Mouse (Mus musculus) heart, postnatal 10 days (tissue): ENCODE results near the gene Rwdd4a. TPM values are rescaled to one million over a fixed set of nuclear protein-coding genes. Genes with fewer than 3 reads are reported as not detected.

Experiments
- DNase-seq, 2 experiments: peaks; one replicate each; pipeline ENCODE4 v3.0.0; 2021
- intact Hi-C: fragments of 180-260 bp; cut with DNase I; formaldehyde crosslinking; loops from one replicate; pipeline ENCODE4 v1.15.1; 2025
- microRNA-seq, 2 experiments: library from miRNA; unstranded; fragments of <30 nt; microRNA quantifications; one replicate each; pipeline ENCODE4 v1.2.0; 2022
- total RNA-seq, 2 experiments: library from RNA; stranded (reverse); gene quantifications; 2 replicates each; pipeline ENCODE4 v1.2.3; 2021

Gene Rwdd4a
- total RNA-seq, 2 experiments from 2014 or later = 48.0 to 52.0 TPM

DNA sequence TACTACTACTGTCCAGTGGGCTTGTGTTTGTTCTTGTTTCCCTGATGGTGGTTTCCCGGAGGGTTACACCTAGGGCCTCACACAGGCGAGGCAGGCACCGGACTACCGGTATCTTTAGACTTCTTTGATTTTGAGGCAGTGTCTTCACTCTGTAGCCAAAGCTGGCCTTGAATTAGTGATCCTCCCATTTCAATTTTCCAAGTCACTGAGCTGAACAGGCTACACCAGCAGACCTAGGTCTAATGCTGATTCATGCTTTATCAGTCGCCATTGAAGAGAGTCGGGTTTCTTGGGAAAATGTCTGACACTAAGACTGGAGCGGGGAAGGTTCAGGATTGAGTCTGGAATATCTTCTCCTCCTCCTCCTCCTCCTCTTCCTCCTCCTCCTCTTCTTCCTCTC lies 40.0 kb downstream of the Rwdd4a start:
- intact Hi-C loops = no loop called here
- no peak for DNase-seq

DNA sequence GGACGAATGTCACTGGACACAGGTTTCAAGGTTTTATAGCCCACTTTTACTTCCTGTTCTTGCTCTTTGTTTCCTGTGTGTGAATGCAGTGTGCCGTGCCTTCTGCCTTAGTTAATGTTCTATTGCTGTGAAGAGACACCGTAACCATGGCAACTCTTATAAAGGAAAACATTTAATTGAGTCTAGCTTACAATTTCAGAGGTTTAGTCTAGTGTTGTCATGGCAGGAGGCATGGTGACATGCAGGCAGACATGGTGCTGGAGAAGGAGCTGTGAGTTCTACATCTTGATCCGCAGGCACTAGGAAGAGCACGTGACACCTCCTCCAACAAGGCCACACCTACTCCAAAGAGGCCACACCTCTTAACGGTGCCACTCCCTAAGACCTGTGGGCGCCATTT lies 48.0 kb downstream of the Rwdd4a start:
- intact Hi-C loops = no loop called here
- DNase-seq = no peak

DNA sequence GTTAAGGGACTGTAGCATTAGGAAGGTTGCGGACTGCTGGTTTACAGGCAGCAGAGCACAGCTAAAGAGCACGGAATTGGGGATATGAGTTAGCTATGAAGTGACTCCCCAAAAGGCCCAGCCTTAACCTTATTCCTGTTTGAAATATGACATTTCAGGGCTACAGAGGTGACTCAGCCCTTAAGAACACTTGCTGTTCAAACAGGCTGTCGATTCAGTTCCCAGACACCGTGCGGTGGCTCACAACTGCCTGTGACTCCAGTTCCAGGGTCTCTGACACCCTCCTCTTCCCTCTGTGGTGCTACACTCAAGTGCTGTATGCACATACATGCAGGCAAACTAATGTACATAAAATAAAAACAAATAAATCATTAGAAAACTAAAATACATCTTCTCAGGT lies 55.2 kb downstream of the Rwdd4a start:
- intact Hi-C loops = no loop called here
- DNase-seq = no peak

DNA sequence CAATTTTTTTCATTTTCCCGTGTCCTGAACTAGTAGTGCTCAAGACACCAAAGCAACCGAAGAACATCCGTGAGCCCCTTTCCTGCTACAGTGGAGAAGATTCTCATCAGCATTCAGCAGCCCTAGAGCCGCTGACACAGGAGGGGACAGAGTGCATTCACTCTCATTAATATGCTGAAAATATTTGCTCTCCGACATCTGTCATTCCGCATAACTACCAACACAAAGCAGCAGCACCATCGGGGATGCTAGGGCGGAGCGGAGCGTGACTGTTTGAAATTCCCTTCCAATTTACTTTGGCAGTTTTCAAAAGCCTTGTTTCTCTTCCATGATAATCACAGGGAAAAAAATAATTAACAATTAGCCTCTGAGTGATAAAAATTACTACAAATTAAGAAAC lies 56.9 kb downstream of the Rwdd4a start:
- intact Hi-C loops = no loop called here
- no peak for DNase-seq

DNA sequence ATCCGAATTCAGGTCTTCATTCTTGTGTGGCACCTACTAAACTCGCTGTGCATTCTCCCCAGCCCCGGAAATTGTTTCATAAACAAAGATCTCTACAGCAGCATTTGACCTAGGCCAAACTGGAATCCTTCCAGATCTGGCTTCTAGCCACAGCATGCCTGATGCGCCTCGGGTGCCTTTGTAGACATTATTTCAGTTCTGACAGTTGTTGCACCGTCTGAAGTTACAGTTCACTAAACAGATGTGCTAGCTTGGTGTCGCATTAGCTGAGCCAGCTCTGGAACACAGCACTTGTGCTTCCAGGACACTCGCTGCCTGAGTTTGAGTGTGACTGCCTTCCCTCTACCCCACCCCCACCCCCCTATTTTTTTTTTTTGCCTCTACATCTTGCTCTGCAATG lies 67.2 kb downstream of the Rwdd4a start:
- DNase-seq = no peak
- intact Hi-C loops = no loop called here

Small RNA genes lying within 50 kb of the gene (microRNA-seq; reads per million reads assigned to microRNA genes)
- 0 reads per million in 2 experiments for gene Gm27409

Other genes with a start within 250 kb of the Rwdd4a start
- gene Stox2, start 87.3 kb upstream of the Rwdd4a start, total RNA-seq = 10 to 100 TPM; 23.5 to 24.2 TPM
- gene Trappc11, start 194 bp upstream of the Rwdd4a start, total RNA-seq = 10 to 100 TPM; 23.4 to 25.9 TPM
- gene Ing2, start 141.9 kb downstream of the Rwdd4a start, total RNA-seq = 10 to 100 TPM; 10.5 to 11.6 TPM
- 10 to 100 TPM in 1 of 2 experiments, 1 to 10 TPM in 1; 8.8 to 11.9 TPM for gene Cdkn2aip, start 180.3 kb downstream of the Rwdd4a start, total RNA-seq